Mouse (Mus musculus): ENCODE results near the gene Ttc14. TPM values are rescaled to one million over a fixed set of nuclear protein-coding genes. Genes with fewer than 3 reads are reported as not detected.

Ttc14 gene
- 157 TPM for polyA plus RNA-seq (2014; fragmentation: Illumina TruSeq; extraction: RNeasy Lipid Tissue Mini Kit (QIAGEN cat#74804); ENCODE audit: low read depth, low replicate concordance)

DNA sequence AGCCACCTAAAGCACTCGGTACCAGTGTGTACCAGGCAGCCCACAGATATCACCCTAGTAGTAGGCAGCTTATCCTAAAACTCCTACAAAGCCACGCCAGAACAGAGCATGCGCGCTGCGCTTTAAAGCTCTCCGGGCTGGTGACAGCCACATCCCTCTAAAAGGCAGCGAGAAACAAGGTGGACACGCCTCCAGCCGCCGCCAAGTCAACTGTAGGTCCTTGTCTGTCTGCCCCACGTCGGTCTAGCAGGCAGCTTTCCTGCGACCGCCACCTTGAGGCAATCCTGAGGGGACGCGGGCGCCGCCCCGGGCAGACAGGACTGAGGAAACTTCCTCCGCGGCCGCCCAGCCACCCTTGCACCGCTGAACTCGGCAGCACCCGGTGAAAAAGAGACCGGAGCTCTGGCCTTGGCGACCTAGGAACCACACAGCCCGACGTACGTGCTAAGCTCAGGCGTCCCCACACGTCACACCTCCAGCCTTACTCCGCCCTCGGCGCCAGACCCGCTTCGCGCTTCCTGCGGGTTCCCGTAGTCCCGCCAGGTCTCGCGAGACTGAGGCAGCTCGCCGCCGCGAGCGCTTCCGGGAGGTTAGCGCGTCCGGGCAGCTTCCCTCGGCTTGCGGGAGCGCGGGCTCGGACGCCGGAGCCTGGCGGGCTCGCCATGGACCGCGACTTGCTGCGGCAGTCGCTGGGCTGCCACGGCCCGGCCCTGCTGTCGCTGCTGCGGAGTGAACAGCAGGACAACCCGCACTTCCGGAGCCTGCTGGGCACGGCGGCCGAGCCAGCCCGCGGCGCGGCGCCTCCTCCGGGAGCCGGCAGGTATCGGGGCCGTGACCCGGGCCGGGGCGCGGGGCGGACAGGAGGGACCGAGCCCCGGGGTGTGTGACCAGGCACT is at the start of gene Ttc14:
Gene Ttc14, plus strand, starts transcription at position 216 of the 896 bp plus-strand sequence.

GRCm38 (mm10) chr3:33843801-33844632 is 44.4 kb downstream of the Ttc14 start, which contains the start of gene Ccdc39:
TSS of gene Ccdc39 (minus strand) at chr3:33844310.

Other genes with a start within 250 kb of the Ttc14 start
- 3.7 TPM for gene Ccdc39, start 44.5 kb downstream of the Ttc14 start, polyA plus RNA-seq (2014; fragmentation: Illumina TruSeq; extraction: RNeasy Lipid Tissue Mini Kit (QIAGEN cat#74804); ENCODE audit: low read depth, low replicate concordance)
- 145 TPM for gene Fxr1, start 220.1 kb downstream of the Ttc14 start, polyA plus RNA-seq (2014; fragmentation: Illumina TruSeq; extraction: RNeasy Lipid Tissue Mini Kit (QIAGEN cat#74804); ENCODE audit: low read depth, low replicate concordance)

Data from sigmoid colon, adult 10 weeks (tissue).